Mouse (Mus musculus): Measurements from ENCODE around the gene Elmsan1. TPM values are rescaled to one million over a fixed set of nuclear protein-coding genes. Genes with fewer than 3 reads are reported as not detected.

Elmsan1 gene
- polyA plus RNA-seq, 1 experiment, result 28.3 TPM

GRCm38 (mm10) chr12:84137131-84137530 lies 81.5 kb downstream of the Elmsan1 start:
- Histone ChIP-seq H3K27ac (ENCODE audit: insufficient read depth, low read length) (no peak overlapping the region), H3K9ac (ENCODE audit: low read depth, poor library complexity, severe bottlenecking) (no peak overlapping the region), H3K36me3 (ENCODE audit: control insufficient read depth, insufficient read depth, low read length, poor library complexity, severe bottlenecking) (no peaks in the 10 kb centered on the region), H3K9me3 (replicated peaks; ENCODE audit: control insufficient read depth, insufficient read depth, low read length, poor library complexity, severe bottlenecking) (no peaks in the 10 kb centered on the region), H3K27me3 (ENCODE audit: control insufficient read depth, insufficient read depth, low read length, poor library complexity, severe bottlenecking) (no peaks in the 10 kb centered on the region), H3K4me1 (ENCODE audit: control insufficient read depth, insufficient read depth, low read length) (no peaks in the 10 kb centered on the region), H3K4me3 (ENCODE audit: low read depth, low read length) (no peak overlapping the region)
- TF ChIP-seq POLR2A (IDR thresholded peaks at IDR 0.05; ENCODE audit: insufficient read depth, low read length) (no peak), CTCF (IDR thresholded peaks at IDR 0.05; ENCODE audit: low read depth, low read length) (no peak), EP300 (IDR thresholded peaks at IDR 0.05; ENCODE audit: insufficient read depth, low read depth, low read length) (no peak)

GRCm38 (mm10) chr12:84132265-84132664 lies 86.4 kb downstream of the Elmsan1 start:
- H3K9ac ChIP-seq (ENCODE audit: low read depth, poor library complexity, severe bottlenecking), result no peak overlapping the region
- no peaks in the 10 kb centered on the region for H3K27me3 ChIP-seq (ENCODE audit: control insufficient read depth, insufficient read depth, low read length, poor library complexity, severe bottlenecking)
- no peaks in the 10 kb centered on the region for H3K4me1 ChIP-seq (ENCODE audit: control insufficient read depth, insufficient read depth, low read length)
- no peaks in the 10 kb centered on the region for H3K9me3 ChIP-seq (replicated peaks; ENCODE audit: control insufficient read depth, insufficient read depth, low read length, poor library complexity, severe bottlenecking)
- no peak overlapping the region for H3K4me3 ChIP-seq (ENCODE audit: low read depth, low read length)
- H3K36me3 ChIP-seq (ENCODE audit: control insufficient read depth, insufficient read depth, low read length, poor library complexity, severe bottlenecking), result no peaks in the 10 kb centered on the region
- no peak overlapping the region for H3K27ac ChIP-seq (ENCODE audit: insufficient read depth, low read length)
- TF ChIP-seq POLR2A (IDR thresholded peaks at IDR 0.05; ENCODE audit: insufficient read depth, low read length), result no peak
- TF ChIP-seq CTCF (IDR thresholded peaks at IDR 0.05; ENCODE audit: low read depth, low read length), result peak; percentile 58

GRCm38 (mm10) chr12:84129931-84130330 lies 88.8 kb downstream of the Elmsan1 start:
- no peak overlapping the region for H3K27ac ChIP-seq (ENCODE audit: insufficient read depth, low read length)
- H3K4me3 ChIP-seq (ENCODE audit: low read depth, low read length), result no peak overlapping the region
- H3K9me3 ChIP-seq (replicated peaks; ENCODE audit: control insufficient read depth, insufficient read depth, low read length, poor library complexity, severe bottlenecking), result no peaks in the 10 kb centered on the region
- TF ChIP-seq EP300 (IDR thresholded peaks at IDR 0.05; ENCODE audit: insufficient read depth, low read depth, low read length) (no peak), CTCF (IDR thresholded peaks at IDR 0.05; ENCODE audit: low read depth, low read length) (no peak), POLR2A (IDR thresholded peaks at IDR 0.05; ENCODE audit: insufficient read depth, low read length) (no peak)
- H3K9ac ChIP-seq (ENCODE audit: low read depth, poor library complexity, severe bottlenecking), result no peak overlapping the region
- H3K36me3 ChIP-seq (ENCODE audit: control insufficient read depth, insufficient read depth, low read length, poor library complexity, severe bottlenecking), result no peaks in the 10 kb centered on the region
- no peaks in the 10 kb centered on the region for H3K27me3 ChIP-seq (ENCODE audit: control insufficient read depth, insufficient read depth, low read length, poor library complexity, severe bottlenecking)
- H3K4me1 ChIP-seq (ENCODE audit: control insufficient read depth, insufficient read depth, low read length), result no peaks in the 10 kb centered on the region

- Histone ChIP-seq H3K9me3 (replicated peaks; ENCODE audit: control insufficient read depth, insufficient read depth, low read length, poor library complexity, severe bottlenecking) (no peaks in the 10 kb centered on the region), H3K9ac (ENCODE audit: low read depth, poor library complexity, severe bottlenecking) (no peak overlapping the region), H3K27ac (ENCODE audit: insufficient read depth, low read length) (no peak overlapping the region), H3K4me1 (ENCODE audit: control insufficient read depth, insufficient read depth, low read length) (no peaks in the 10 kb centered on the region), H3K4me3 (ENCODE audit: low read depth, low read length) (no peak overlapping the region), H3K36me3 (ENCODE audit: control insufficient read depth, insufficient read depth, low read length, poor library complexity, severe bottlenecking) (no peaks in the 10 kb centered on the region), H3K27me3 (ENCODE audit: control insufficient read depth, insufficient read depth, low read length, poor library complexity, severe bottlenecking) (no peaks in the 10 kb centered on the region)
- TF ChIP-seq EP300 (IDR thresholded peaks at IDR 0.05; ENCODE audit: insufficient read depth, low read depth, low read length) (no peak), CTCF (IDR thresholded peaks at IDR 0.05; ENCODE audit: low read depth, low read length) (no peak), POLR2A (IDR thresholded peaks at IDR 0.05; ENCODE audit: insufficient read depth, low read length) (no peak)
These were observed 90.1 kb downstream of the Elmsan1 start for GRCm38 (mm10) chr12:84128576-84128975.

GRCm38 (mm10) chr12:84126899-84127298 lies 91.8 kb downstream of the Elmsan1 start:
- no peaks in the 10 kb centered on the region for H3K36me3 ChIP-seq (ENCODE audit: control insufficient read depth, insufficient read depth, low read length, poor library complexity, severe bottlenecking)
- no peak overlapping the region for H3K4me3 ChIP-seq (ENCODE audit: low read depth, low read length)
- no peak overlapping the region for H3K27ac ChIP-seq (ENCODE audit: insufficient read depth, low read length)
- H3K4me1 ChIP-seq (ENCODE audit: control insufficient read depth, insufficient read depth, low read length), result no peaks in the 10 kb centered on the region
- no peak for TF ChIP-seq CTCF (IDR thresholded peaks at IDR 0.05; ENCODE audit: low read depth, low read length)
- TF ChIP-seq EP300 (IDR thresholded peaks at IDR 0.05; ENCODE audit: insufficient read depth, low read depth, low read length), result no peak
- no peak for TF ChIP-seq POLR2A (IDR thresholded peaks at IDR 0.05; ENCODE audit: insufficient read depth, low read length)
- H3K9me3 ChIP-seq (replicated peaks; ENCODE audit: control insufficient read depth, insufficient read depth, low read length, poor library complexity, severe bottlenecking), result no peaks in the 10 kb centered on the region
- H3K27me3 ChIP-seq (ENCODE audit: control insufficient read depth, insufficient read depth, low read length, poor library complexity, severe bottlenecking), result no peaks in the 10 kb centered on the region
- H3K9ac ChIP-seq (ENCODE audit: low read depth, poor library complexity, severe bottlenecking), result no peak overlapping the region

- H3K9ac ChIP-seq (ENCODE audit: low read depth, poor library complexity, severe bottlenecking), result no peak overlapping the region
- no peaks in the 10 kb centered on the region for H3K36me3 ChIP-seq (ENCODE audit: control insufficient read depth, insufficient read depth, low read length, poor library complexity, severe bottlenecking)
- H3K27ac ChIP-seq (ENCODE audit: insufficient read depth, low read length), result no peak overlapping the region
- no peak for TF ChIP-seq POLR2A (IDR thresholded peaks at IDR 0.05; ENCODE audit: insufficient read depth, low read length)
- no peak for TF ChIP-seq EP300 (IDR thresholded peaks at IDR 0.05; ENCODE audit: insufficient read depth, low read depth, low read length)
- no peak for TF ChIP-seq CTCF (IDR thresholded peaks at IDR 0.05; ENCODE audit: low read depth, low read length)
- no peaks in the 10 kb centered on the region for H3K27me3 ChIP-seq (ENCODE audit: control insufficient read depth, insufficient read depth, low read length, poor library complexity, severe bottlenecking)
- H3K4me1 ChIP-seq (ENCODE audit: control insufficient read depth, insufficient read depth, low read length), result no peaks in the 10 kb centered on the region
- no peak overlapping the region for H3K4me3 ChIP-seq (ENCODE audit: low read depth, low read length)
- no peaks in the 10 kb centered on the region for H3K9me3 ChIP-seq (replicated peaks; ENCODE audit: control insufficient read depth, insufficient read depth, low read length, poor library complexity, severe bottlenecking)
These were observed 92.8 kb downstream of the Elmsan1 start for GRCm38 (mm10) chr12:84125892-84126291.

All from ES-Bruce4 (cell line).